Mouse (Mus musculus): Measurements from ENCODE around the gene Fgd5.

DNA sequence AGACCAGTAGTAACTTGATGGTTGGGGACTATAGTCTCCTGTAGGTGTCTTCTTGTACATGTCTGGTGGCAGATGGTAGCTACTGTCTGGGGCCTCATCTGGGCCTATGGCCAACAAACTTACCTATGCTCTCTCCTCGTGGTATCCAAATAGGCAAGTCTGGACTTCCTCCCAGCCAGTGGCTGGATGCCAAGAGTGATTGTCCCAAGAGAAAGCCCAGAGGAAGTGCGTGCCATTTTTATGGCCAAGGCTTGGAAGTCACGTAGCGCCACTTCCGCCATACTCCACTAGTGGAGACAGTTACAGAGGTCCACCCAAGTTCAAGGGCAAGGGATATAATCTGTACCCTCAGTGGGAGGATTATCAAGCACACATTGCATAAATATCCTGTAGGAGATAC lies 62.6 kb downstream of the Fgd5 start:
- TF ChIP-seq CTCF (IDR thresholded peaks at IDR 0.05; ENCODE audit: low read depth, low read length) (no peak), POLR2A (IDR thresholded peaks at IDR 0.05; ENCODE audit: insufficient read depth, low read length) (no peak)
